Mouse (Mus musculus) testis, adult 2 months (tissue): ENCODE results near the gene Adcy1.

Experiments used
- CTCF ChIP-seq: fragments of 200-500 bp; IDR thresholded peaks from 2 replicates; pipeline ENCODE4 v1.5.1; 2012; ENCODE audit warnings: low read depth, mild to moderate bottlenecking, inconsistent platforms, low read length, moderate library complexity; ENCODE audit not compliant: control insufficient read depth, insufficient read depth, insufficient replicate concordance
- POLR2A ChIP-seq: fragments of 200-500 bp; IDR thresholded peaks from 2 replicates; pipeline ENCODE4 v1.6.1; 2012; ENCODE audit warnings: low read depth, mild to moderate bottlenecking, inconsistent platforms, low read length, moderate library complexity; ENCODE audit not compliant: control insufficient read depth

DNA sequence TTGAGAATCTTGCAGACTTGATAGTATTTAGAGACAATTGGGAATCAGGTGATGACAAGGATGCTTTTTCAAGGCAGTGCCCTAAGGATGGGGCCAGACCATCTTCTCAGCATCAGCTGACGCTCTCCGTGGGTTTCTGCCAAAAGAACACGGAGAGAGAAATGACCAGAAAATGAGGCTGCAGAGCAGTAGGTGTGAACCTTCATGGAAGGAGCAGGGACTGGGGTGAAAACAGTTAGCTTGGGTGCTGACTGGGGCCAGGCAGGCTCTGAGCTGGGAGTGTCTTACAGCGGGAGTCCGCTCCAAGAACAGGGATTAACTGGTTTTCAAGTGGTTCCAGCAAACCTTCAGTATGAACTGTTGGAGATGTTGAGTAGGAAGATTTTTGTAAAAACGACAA is 1.3 kb upstream of the Adcy1 start:
- no peak for TF ChIP-seq CTCF
- no peak for TF ChIP-seq POLR2A
